Mouse (Mus musculus) regulatory T cell (primary cell): ENCODE measurements around the gene Glp2r.

Experiments
- in situ Hi-C: fragments of 300-600 bp; cut with MboI, MseI; formaldehyde crosslinking; loops from one replicate; pipeline ENCODE4 v1.15.1; 2025; ENCODE audit warnings: high pct_unique_total_duplicates

Gene Glp2r

DNA sequence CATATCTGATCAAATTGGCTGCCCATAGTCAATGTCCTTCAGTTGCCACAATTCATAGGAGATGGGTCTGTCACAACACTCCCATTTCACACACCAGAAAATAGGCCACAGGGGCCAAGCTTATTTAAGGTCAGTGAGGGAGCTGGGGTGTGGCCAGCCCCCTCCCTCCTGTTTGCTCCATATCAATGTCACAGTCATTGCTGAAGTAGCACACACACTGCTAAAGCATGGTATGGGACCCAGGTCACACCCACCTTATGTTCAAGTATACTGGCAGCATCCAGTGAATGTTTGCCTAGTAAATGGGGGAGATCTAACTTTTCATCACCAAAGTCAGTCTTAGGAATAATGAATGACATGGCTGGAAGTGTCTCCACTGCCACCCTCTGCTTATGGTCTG lies 42.2 kb downstream of the Glp2r start:
- in situ Hi-C loops: no loop called here

DNA sequence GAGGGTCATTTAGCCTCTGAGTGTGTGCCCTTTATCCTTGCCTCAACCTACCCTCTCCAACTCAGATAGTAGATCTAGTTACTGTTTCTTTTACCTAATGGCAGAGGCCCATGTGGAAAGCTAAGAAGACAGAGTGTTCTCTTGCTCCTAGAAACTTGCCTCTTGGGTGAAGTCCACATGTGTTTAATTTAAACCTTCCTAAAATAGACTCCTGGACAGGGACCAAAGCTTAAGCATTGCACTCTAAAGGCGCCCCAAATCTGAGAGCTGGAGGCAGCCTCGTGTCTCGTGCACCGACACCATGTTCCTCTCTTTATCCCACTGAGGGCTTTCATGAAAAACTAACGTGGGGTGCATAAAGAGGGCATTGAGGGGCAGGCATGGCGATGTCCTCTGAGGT lies 43.9 kb downstream of the Glp2r start:
- in situ Hi-C loops: no loop called here

DNA sequence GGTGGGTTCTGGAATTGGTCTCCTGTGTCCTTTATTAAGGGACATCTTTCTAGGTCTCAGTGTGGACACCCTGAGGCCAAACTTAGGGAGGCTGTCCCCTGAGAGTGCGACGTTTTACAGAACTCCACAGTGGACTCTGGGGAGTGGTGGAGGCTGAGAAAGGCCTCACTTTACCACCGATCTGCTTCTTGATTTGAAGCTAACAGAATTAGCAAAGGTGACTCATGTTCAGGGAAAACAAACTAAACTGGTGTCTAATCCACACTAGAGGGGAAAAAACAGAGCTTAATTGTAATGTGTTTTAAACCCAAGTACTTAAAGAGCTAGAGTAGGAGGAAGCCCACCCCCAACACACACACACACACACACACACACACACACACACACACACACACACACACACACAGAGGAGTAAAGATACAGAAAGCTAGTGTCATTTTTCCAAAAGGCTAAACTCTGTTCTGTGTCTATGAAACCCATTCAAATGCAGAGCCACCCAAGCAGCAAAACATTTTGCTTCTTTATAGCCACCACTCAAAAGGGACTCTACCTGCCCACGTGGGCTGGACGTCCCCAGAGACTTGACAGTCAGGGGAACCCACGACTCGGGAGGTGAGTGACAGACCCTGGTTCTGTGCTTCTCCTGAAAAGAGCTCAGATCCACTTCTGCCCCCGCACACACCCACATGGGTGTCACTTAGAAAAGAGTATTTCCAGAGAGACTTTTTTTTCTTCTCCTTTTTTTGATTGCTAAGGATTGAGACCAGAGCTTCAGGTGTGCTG lies 47.5 kb downstream of the Glp2r start:
- in situ Hi-C loops: no loop called here

DNA sequence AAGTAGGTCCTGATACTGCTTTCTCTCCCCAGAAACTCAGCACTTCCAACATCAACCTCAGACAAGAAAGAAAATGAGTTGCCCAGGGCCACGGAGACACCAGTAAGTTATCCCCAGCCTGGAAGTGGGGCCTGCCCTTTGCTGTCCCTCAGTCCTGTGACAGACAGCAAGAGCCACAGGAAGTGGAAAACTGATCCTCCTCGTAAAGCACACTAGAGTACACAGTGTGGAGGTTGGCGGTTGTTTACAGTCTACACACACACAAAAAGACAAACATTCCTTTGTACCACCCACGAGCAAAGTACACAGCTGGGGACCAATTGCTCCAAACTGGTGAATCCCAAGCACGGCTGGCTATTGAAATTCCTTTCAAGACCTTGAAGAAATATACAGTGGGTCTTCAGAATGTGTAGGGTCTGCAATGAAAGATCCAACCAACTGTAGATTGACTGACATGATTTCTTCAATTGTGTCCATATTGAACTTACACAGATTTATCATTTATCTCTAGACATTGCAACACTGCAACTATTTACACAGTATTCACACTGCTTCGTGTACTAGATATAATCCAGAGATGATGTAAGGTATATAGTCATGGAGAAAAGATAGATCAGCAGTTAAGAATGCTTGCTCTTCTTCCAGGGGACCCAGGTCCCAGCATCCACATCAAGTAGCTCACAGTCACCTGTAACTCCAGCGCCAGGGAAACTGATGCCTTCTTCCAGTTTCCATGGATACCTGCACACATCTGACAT lies 48.4 kb downstream of the Glp2r start:
- in situ Hi-C loops: no loop called here

DNA sequence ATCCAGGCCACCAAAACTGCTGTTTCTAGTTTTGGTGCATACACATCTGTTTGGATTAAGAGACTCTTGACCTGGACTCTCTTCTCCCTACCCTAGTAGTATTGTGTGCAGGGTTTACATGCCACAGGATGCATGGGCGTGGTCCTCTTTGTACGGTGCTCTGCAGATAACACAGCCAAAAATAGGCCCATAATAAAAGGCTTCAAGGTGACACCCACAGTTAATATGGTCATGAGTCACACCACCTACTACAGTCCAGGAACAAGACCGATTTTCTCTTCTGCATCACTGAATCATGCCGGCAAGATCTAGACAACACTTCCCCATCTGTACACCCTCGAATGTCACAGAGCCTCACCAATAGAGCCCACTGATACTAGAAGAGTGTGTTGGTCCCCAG lies 49.5 kb downstream of the Glp2r start:
- in situ Hi-C loops: no loop called here

DNA sequence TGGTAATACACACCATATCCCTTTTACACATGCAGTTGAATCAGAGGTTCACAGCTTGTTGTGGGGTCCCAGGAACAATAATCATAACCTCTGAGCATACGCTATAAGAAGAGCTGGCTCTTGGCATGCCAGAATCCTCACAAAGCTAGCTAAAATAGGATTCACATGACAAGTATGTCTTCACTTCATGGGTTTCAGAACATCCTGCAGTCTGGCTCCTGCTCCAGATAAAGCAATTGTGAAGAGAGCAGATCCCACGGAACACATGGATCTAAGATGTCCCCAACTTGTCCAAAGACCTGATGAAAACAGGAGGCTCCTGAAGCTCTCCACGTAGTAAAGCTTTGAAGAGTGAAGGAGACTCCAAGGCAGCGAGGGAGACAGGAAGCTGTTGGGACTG lies 55.6 kb downstream of the Glp2r start:
- in situ Hi-C loops: loop anchor here (10.0 kb wide), 1 partner anchor 1741 kb away; no protein-coding TSS in a partner anchor

DNA sequence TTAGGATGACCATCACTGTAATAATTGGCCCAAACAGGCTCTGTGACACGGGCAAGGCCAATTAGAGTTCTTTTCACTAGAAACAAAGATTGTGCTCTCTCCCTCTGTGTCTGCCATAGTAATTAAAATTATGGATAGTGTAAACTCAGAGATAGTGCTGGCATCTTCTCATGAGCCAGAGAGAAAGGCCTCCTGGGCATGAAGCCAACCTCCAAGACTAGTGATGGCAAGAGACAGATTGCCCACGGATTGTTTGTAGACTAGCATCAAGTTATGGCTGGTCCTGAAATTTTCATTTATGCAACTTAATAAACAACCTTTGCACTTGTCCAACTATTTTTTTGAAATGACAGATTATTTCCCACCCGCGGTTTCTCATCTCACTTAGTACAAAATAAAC lies 58.0 kb downstream of the Glp2r start:
- in situ Hi-C loops: loop anchor here (10.0 kb wide), 1 partner anchor 1738 kb away; no protein-coding TSS in a partner anchor

DNA sequence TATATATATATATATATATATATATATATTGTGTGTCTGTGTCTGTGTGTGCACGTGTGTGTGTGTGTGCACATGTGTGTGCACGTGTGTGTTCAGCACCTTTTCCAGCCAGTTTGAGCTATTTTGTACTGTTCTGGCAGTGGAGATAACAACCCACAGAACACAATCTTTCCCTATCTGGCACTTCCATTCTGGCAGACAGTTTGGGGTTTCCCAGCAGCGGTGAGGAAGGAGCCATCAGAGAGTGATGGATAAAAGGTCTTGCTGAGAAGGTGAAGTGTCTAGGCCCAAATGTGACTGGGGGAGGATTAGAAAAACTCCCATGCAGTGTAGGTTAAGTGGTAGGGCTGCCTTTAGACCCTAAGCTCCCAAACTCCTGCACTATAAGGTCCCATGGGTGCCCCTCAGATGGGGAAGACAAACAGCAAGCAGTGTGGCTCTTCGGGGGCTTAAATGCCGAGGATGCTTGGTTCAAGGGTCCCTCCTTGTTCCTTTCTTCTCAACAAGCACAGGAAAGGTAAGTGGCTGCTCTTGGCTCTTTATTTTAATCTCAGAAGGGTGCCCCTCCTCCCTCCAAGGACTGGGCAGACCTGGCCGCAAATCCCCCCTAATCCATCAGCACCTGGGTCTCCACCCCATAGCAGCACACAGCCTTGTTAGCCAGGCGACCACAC lies 76.1 kb downstream of the Glp2r start, which contains the start of gene Rcvrn:
Gene Rcvrn, plus strand, starts transcription at position 624 of the 674 bp plus-strand sequence.
- in situ Hi-C loops: no loop called here

DNA sequence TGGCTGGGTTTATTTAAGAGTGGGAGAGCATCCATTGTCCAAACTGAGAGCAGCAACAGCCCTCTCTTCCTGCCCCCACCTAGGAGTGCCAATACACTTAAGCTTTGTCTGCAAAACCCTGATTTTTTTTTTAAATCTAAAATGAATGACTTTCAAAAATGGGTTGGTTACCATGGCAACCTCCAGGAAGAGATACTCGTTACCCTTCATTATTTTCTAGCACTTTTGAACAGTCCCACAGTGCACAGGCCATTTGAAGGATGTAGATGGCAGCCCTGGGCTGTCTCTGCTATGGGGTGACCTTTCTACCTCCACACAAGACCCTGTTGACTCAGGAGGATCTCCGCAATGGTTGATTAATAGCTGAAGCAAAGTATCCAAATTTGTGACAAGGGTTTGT lies 84.8 kb downstream of the Glp2r start:
- in situ Hi-C loops: no loop called here

DNA sequence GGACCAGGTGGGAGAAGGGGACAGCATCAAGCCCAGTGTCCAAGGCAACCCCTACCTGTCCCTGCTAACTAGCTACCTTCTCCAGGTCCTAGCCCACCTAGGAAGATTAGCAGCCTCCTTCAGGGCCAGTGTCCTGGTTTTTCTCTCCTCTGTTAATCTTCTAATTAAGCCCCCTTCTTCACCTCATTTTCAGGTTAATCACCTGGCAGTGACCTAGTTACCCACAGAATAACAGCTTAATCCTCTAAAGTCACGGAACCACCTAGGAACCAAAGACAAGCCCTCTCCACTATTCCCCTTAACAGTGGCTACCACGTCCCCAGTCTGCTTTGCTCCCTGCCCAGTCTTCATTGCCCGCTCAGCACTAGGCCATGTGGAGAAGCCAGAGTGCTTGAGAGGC lies 89.1 kb downstream of the Glp2r start:
- in situ Hi-C loops: no loop called here

DNA sequence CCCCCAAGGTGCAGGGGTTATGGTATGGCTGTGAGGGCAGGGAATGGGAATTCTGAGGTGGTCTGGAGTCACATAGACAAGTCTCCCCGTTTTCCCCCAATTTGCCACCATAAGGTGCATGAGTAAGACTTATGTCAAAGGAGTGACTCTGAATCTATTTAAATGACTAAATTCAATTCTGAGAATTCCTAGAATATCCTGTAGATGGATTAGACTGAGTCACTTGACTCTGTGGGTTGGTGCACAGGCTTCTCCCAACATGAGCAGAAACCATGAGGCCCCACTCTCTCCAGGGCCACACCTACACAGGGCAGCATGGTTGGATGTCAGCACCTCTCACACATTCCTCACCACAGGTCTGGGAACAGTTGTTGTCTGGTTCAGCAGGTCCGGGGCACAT lies 91.0 kb downstream of the Glp2r start:
- in situ Hi-C loops: no loop called here

DNA sequence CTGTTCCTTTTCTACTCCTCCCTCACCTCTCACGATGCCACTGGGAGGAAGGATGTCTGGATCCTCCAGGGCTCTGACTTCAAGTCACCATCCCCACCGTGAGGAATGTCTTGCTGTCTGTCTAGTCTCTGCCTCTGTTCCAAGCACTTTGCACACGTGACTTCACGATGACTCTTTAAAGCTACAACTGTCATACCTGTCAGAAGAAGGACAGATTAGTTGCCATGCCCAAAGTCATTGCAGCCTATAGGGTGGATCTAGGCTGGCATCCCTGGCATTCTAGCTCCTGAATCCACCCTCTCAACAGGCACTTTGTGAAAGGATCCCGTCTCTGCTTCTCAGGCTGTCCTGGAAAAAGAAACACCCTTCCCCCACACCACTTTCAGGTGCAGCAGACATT lies 91.7 kb downstream of the Glp2r start:
- in situ Hi-C loops: no loop called here

DNA sequence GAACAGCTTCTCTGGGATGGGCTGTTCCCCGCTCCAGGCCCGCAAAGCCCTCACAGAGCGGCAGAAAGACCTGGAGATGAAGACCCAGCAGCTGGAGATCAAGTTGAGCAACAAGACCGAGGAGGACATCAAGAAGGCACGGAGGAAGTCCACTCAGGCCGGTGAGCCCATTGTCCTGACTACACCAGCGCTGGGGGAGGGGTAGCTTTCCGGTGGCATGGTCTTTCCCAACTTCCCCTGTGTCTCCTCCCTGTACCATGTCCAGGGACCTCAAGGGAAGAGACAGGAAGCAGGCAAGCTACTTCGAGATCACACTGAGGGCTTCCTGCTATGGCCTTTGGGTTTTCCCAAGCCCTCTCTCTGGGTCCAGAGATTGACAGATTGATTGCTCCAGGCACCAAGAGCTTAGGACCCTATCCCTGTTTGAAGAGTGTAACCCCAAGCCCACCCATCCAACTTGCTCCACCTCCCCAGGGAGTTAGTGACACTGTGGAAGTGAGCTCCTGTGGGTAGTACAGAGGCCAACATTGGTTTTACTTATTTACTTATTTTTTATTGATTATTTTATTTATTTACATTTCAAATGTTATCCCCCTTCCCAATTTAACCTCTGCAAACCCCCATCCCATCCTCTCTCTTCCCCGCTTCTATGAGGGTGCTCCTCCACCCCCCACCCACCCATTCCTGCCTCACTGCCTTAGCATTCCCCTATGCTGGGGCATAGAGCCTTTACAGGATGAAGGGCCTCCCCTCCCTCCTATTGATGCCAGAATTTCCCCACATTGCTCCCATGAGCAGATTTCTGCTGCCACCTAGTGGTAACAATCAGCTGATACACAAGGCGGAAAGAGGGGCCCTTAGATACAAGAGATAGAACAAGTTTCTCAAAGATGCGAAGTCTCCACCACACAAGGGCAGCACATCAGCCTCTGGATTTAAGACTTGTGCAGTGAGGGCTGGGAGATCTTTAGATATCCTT lies 95.1 kb downstream of the Glp2r start:
- in situ Hi-C loops: no loop called here

DNA sequence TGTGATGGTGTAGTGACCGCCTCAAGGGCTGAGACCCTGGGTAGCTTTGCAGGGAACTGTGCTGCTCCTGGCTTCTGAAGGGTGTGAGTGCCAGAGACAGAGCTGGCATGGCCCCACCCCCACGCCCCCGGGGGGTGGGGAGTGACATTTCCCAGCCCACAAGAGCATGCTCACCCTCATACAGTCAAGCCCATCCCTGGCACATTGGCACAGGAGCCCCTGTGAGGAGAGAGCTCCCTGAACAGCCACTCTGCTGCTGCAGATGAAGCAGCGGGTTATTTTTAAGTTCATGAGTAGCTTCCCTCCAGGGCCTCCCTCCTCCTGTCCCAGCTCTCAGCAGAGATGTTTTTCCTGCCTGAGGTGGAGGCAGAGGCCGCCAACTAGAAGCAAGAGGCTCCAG lies 98.8 kb downstream of the Glp2r start:
- in situ Hi-C loops: no loop called here

DNA sequence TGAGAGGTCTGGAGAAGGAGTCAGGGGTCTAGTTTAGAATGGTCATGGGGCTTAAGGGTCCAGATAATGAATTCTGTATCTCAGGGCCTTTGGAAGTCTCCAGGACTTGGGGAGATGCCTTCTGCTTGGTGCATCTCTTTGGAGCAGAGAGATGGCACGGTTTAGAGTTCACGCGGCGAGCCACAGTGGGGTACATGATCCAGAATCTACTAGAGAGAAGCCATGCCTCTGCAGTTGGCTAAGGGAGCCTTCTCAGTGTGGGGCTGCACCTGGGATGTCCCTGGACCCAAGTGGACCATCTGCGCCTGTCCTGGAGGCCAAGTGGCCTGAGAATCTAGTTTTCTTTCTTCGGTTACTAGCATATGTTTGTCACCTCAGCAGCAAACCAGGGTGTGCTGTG lies 100.9 kb downstream of the Glp2r start:
- in situ Hi-C loops: no loop called here

DNA sequence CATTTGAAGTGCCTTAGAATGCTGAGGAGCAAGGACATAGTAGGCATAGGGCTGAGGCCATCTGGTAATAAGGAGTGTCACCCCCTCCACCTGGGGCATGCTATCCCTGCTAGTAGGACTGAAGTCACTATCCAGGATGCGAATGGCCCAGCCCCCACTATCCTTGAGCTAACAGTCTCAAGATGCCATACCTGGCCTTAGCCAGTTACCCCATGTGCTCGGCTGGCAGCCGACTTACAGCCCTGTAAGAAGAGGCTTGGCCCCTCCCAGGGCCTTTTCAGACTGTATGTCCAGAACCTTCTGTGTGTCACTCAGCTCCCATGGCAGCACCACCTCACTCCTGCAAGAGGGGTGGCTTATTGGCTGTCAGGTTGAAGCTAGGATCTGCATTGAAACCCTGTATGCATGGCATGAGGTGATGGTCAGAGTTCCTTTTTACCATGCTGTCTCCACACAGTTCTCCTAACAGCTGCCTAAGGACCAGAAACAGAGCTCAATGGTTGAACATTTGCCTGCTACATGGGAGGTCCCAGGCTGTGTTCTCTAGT lies 102.4 kb downstream of the Glp2r start:
- in situ Hi-C loops: loop anchor here (10.0 kb wide), 1 partner anchor 554 kb away; no protein-coding TSS in a partner anchor

DNA sequence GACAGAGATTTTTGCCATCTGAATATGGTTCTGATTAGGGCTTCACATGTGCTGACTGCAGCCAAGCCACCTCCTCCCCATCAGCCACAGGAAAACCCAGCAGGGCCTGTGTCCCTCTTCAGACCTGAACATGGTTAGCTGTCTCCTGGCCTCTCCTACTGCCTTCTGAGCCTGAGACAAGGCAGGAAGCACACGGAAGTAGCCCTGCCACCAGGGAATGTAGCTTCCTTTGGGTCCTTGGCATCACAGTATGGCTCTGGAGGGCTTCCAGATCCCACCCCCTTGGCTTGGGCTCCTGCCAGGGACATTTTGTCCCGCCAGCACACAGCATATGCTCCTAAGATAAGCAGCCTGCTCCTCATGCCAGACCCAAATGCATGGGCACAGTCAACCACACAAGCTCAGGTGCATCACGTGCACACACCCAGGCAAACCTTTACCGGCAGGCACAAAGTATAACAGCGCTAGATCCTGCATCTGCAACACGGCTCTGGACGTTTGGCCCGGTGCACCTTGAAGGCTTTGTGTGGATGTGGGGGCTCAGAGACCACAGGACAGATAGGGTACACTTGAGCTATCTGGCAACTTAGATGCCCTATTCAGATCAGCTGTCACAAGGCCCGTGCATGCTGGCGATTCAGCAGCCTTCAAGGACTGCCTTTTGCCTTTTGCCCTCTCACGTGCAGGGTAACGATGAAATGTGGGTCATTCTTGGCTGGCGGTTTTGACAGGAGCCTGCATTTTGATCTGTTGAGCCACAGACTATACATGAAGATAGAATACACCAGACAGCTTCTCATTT lies 103.2 kb downstream of the Glp2r start:
- in situ Hi-C loops: loop anchor here (10.0 kb wide), 1 partner anchor 553 kb away; no protein-coding TSS in a partner anchor

DNA sequence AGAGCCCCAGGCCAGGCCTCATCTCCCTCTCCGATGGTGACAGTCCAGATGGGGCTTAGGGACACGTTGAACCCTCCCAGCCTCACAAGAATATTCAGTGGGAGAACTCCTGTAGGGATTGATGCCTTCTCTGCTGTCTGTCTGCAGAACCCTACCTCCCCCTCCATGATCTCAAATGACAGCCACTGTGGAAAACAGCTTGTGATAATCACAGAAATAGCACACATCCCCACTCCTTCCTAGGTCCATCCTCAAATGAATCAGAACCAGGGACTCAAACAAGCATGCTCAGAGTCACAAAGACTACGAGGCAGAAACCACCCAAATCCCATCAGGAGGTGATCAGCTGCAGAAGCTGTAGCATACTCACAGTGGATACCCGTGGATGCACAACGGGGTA lies 104.8 kb downstream of the Glp2r start:
- in situ Hi-C loops: loop anchor here (10.0 kb wide), 1 partner anchor 551 kb away; no protein-coding TSS in a partner anchor

DNA sequence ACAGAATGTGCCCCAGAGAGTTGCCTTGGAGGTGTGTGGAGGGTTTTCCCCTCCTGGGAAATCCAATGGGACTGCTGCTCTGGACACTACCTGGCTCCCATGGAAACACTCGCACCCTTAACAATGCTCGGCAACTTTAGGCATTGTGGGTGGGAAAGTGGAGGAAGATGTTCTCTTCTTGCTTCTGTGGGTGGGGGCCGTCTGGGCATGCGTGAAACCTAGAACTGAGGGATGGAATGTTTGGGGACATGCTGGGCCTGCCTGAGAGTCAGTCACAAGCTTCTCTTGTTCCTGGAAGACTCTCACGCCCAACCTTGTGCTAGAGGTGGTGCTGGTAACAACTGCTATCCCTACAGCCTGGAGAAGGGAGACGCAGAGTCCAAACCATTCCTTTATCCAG lies 106.0 kb downstream of the Glp2r start:
- in situ Hi-C loops: loop anchor here (10.0 kb wide), 1 partner anchor 550 kb away; no protein-coding TSS in a partner anchor

DNA sequence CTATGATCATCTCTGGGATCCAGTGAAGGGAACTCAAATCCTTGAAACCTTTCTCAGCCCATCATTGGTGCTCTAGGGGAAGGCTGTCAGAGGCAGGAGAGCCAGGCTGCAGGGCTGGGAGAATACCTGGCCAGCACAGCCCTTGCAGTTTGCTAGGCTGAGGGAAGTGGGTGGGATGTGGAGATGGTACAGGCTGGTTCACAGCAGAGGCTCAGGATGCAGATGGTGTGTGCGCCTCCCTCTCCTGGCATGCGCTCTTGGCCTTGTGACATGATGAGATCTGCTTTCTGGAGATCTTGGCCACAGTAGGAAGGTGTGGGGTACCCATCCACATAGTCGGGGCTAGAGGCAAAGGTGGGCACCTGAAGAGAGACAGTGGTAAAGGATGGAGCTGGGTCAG lies 106.7 kb downstream of the Glp2r start:
- in situ Hi-C loops: loop anchor here (10.0 kb wide), 1 partner anchor 549 kb away; no protein-coding TSS in a partner anchor
